Mouse (Mus musculus) cerebellum, postnatal 10 days (tissue): ENCODE measurements around the gene Gm38392.

ENCODE experiments used
- DNase-seq, 2 experiments: peaks; one replicate each; pipeline ENCODE4 v3.0.0; 2021; ENCODE audit warnings: mixed read lengths in 2 of 2

Gene Gm38392

DNA sequence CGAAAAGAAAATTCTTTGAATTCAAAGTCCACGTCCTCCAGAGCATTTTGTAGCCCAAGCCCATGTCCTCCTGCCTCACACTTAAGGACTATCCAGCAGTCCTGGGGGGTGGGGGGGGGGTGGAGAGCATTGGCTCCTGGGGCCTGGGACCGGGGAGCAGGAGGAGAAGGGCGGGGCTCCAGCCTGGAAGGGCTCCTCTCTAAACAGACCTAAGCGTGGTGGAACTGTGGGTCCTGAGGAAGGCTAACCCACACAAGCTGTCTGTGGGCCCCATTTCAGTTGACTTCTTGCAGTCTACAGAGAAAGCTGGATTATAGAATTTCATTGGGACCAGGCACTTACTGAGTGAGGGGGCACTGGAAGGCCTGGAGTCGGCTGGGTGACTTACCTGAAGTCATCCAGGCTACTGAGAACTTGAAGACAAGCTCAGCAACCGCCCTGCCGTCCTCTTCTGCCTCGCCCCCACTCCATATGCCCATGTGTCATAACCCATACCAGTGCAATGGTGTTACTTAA is 88.4 kb downstream of the Gm38392 start:
- no peak for DNase-seq

DNA sequence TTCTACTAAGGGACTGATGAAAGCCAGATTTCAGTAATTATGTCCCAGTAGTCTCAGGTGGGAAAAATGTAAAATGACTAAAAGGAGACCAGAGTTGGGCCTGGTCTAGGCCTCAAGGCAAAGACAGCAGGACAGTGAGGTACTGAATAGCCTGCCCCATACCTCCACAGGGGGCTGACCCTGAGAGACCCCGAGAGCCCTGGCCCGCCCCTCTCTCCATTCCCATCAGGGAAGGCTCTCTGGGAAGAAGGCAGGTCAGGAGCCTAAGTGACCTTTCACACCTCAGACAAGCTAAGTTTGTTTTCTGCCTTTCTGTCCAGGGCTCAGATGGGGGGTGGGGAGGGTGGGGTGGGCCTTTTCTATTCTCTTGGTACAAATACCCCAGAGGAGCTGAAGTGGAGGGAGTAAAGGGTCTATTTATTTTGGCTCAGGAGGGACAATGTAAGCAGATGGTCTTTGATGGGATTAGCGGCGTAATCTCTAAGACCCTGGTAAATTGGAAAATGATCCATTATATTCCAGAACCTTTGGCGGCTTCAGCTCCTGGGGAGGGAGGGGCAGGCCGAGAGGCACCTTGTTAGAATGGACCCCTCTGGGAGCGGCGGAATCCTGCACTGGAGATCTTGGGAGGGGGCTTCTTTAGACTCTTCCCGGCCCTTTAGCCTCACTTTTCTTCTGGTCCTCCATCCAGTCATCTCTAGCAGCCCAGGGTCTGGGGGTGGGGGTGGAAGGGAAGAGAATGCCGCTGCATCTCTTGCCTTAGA is 89.1 kb downstream of the Gm38392 start:
- no peak for DNase-seq
